Mouse (Mus musculus) testis, adult 2 months (tissue): ENCODE results near the gene Rpl6.

ENCODE experiments used
- CTCF ChIP-seq: fragments of 200-500 bp; IDR thresholded peaks from 2 replicates; pipeline ENCODE4 v1.5.1; 2012; ENCODE audit warnings: low read depth, mild to moderate bottlenecking, inconsistent platforms, low read length, moderate library complexity; ENCODE audit not compliant: control insufficient read depth, insufficient read depth, insufficient replicate concordance
- POLR2A ChIP-seq: fragments of 200-500 bp; IDR thresholded peaks from 2 replicates; pipeline ENCODE4 v1.6.1; 2012; ENCODE audit warnings: low read depth, mild to moderate bottlenecking, inconsistent platforms, low read length, moderate library complexity; ENCODE audit not compliant: control insufficient read depth

DNA sequence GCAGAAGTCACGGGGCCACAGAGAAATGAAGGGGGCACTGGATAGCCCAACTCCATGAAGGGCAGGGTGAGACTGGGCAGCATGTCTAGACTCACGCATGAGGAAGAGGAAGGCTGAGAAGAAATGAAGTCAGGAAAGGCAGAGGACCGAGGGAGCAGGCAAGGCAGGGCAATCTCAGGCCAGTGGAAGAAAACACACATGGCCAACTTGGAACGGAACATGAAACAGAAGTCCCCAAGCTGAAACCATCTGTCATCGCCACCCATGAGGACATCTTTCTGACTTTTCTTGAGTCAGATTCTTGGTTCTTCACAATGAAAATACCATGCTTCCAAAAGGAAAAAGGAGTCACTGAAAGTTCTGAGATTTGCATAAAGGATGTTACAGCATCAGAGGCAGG, 46.8 kb upstream of the Rpl6 start:
- TF ChIP-seq CTCF: no peak
- TF ChIP-seq POLR2A: no peak
